Mouse (Mus musculus): ENCODE results near the gene Sox18. TPM values are rescaled to one million over a fixed set of nuclear protein-coding genes. Genes with fewer than 3 reads are reported as not detected.

Gene Sox18
- polyA plus RNA-seq (2017; shearing (Covaris generic)) = not detected

GRCm38 (mm10) chr2:181671326-181671725 is at the start of gene Sox18:
Sox18 (minus strand) TSS chr2:181671640.

GRCm38 (mm10) chr2:181714903-181715326 is 43.5 kb upstream of the Sox18 start, which contains the start of gene Oprl1:
Oprl1 (plus strand) TSS chr2:181715016.

GRCm38 (mm10) chr2:181698241-181698640 is 26.8 kb upstream of the Sox18 start, which contains the start of gene Lkaaear1:
Lkaaear1 (minus strand) TSS chr2:181698442.

GRCm38 (mm10) chr2:181693339-181694280 is 22.2 kb upstream of the Sox18 start, which contains the start of gene Rgs19:
Rgs19 (minus strand) TSS chr2:181693977.

GRCm38 (mm10) chr2:181679951-181680715 is 8.7 kb upstream of the Sox18 start, which contains the start of gene Tcea2:
Tcea2 (plus strand) TSS chr2:181680310.

GRCm38 (mm10) chr2:181656734-181657133 is 14.7 kb downstream of the Sox18 start, which contains the start of gene Gm29797:
Gm29797 (plus strand) TSS chr2:181657034.

Other genes starting within 250 kb of the Sox18 start
- 0.42 TPM for gene Zbtb46, start 212.2 kb downstream of the Sox18 start, polyA plus RNA-seq (2017; shearing (Covaris generic))
- not detected for gene Abhd16b, start 178.4 kb downstream of the Sox18 start, polyA plus RNA-seq (2017; shearing (Covaris generic))
- 86.9 TPM for gene Tpd52l2, start 174.5 kb downstream of the Sox18 start, polyA plus RNA-seq (2017; shearing (Covaris generic))
- gene Dnajc5, start 151.2 kb downstream of the Sox18 start, polyA plus RNA-seq (2017; shearing (Covaris generic)) = 167 TPM
- 130 TPM for gene Uckl1, start 86.7 kb downstream of the Sox18 start, polyA plus RNA-seq (2017; shearing (Covaris generic))
- 90.9 TPM for gene Prpf6, start 79.8 kb downstream of the Sox18 start, polyA plus RNA-seq (2017; shearing (Covaris generic))
- 33.9 TPM for gene Zfp512b, start 78.8 kb downstream of the Sox18 start, polyA plus RNA-seq (2017; shearing (Covaris generic))
- 9.2 TPM for gene Samd10, start 72.4 kb downstream of the Sox18 start, polyA plus RNA-seq (2017; shearing (Covaris generic))
- not detected for gene Gm29797, start 14.6 kb downstream of the Sox18 start, polyA plus RNA-seq (2017; shearing (Covaris generic))
- 21.1 TPM for gene Tcea2, start 8.7 kb upstream of the Sox18 start, polyA plus RNA-seq (2017; shearing (Covaris generic))
- 142 TPM for gene Rgs19, start 22.3 kb upstream of the Sox18 start, polyA plus RNA-seq (2017; shearing (Covaris generic))
- not detected for gene Lkaaear1, start 26.8 kb upstream of the Sox18 start, polyA plus RNA-seq (2017; shearing (Covaris generic))
- 0.35 TPM for gene Oprl1, start 43.4 kb upstream of the Sox18 start, polyA plus RNA-seq (2017; shearing (Covaris generic))
- gene Myt1, start 91.7 kb upstream of the Sox18 start, polyA plus RNA-seq (2017; shearing (Covaris generic)) = not detected
- 73.2 TPM for gene Pcmtd2, start 166.2 kb upstream of the Sox18 start, polyA plus RNA-seq (2017; shearing (Covaris generic))
- 21.2 TPM for gene Polr3k, start 192.7 kb upstream of the Sox18 start, polyA plus RNA-seq (2017; shearing (Covaris generic))

Data from naive thymus-derived CD4-positive, alpha-beta T cell, adult 5 months (primary cell).